Mouse (Mus musculus): ENCODE results near the gene Dab2. TPM values are rescaled to one million over a fixed set of nuclear protein-coding genes. Genes with fewer than 3 reads are reported as not detected.

Gene Dab2
- polyA plus RNA-seq, 1 experiment from 2014 or later, result 77.8 TPM

DNA sequence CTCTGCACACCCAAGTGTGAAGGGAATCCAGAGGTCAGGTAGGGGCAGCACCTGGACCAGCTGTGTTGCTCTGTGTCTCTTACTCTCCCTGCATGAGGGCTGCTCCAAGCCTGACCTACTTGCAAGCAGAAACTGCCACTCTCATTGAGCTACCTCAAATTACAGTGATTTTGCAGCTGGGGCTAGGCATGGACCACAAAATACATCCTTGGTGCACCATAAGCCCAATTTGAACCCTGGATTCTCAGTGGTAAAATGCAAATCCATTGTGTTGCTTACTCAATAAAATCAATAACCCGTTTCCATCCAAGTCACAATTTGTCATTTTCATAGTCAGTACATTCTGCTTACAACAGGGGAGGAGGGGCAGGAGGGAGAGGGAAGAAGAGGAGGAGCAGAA is 85.7 kb downstream of the Dab2 start:
- Histone ChIP-seq H3K4me2 (no peak overlapping the region), H3K4me1 (peaks cover 48% of the 10 kb centered on the region), H3K9ac (no peak overlapping the region), H3K27ac (no peak overlapping the region), H3K4me3 (replicated peaks) (no peak overlapping the region), H3K36me3 (no peaks in the 10 kb centered on the region), H3K27me3 (no peaks in the 10 kb centered on the region), H3K9me3 (replicated peaks) (no peaks in the 10 kb centered on the region)
- 37% methylated on average over 1 of the region's 1 CpGs for WGBS
- no peak for ATAC-seq (replicated peaks; ENCODE audit: low FRiP score)

DNA sequence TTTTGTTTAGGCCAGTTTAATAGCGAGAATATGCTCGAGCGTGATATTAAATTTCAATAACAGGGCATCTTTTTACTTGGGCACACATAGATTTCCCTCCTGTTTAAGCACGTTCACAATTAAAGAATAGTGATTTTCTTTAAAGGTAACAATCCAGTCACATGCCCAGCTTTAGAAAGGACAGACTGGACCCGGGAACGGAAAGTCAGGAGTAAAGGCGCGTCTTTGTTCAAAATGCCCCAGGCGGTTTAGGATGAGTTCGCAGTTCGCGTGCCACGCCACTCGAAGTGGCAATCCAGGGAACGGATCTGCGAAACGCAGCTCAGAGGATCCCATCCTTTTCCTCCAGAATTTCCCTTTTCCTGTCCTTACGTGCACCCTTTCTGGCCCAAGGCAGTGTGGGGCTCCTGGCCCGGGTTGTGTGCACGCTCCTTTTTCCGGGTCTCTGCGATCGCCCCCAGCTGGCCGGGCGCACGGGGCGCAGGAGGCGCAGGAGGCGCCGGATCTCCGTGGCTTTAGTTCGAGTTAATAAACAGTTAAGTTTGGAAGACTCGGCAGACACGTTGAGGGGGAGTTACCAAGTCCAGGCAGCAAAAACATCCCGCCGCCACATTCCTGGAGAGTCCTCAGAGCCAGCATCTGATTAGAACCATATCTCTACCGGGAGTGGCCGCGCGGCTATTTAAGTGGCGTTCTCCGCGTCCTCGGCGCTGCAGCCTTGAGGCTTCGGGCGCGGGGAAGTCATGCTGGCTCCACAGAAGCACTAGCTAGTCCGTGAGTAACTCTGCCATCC is 86.8 kb downstream of the Dab2 start:
- peak overlapping the region; percentile 47 for H3K9ac ChIP-seq
- H3K4me2 ChIP-seq, result peak overlapping the region; percentile 74
- peak overlapping the region; percentile 58 for H3K4me3 ChIP-seq (replicated peaks)
- peak; percentile 95 for ATAC-seq (replicated peaks; ENCODE audit: low FRiP score)
- no peaks in the 10 kb centered on the region for H3K9me3 ChIP-seq (replicated peaks)
- 3% methylated on average over 49 of the region's 49 CpGs for WGBS
- H3K27ac ChIP-seq, result peak overlapping the region; percentile 85
- H3K4me1 ChIP-seq, result peaks cover 56% of the 10 kb centered on the region
- H3K27me3 ChIP-seq, result no peaks in the 10 kb centered on the region
- no peaks in the 10 kb centered on the region for H3K36me3 ChIP-seq

DNA sequence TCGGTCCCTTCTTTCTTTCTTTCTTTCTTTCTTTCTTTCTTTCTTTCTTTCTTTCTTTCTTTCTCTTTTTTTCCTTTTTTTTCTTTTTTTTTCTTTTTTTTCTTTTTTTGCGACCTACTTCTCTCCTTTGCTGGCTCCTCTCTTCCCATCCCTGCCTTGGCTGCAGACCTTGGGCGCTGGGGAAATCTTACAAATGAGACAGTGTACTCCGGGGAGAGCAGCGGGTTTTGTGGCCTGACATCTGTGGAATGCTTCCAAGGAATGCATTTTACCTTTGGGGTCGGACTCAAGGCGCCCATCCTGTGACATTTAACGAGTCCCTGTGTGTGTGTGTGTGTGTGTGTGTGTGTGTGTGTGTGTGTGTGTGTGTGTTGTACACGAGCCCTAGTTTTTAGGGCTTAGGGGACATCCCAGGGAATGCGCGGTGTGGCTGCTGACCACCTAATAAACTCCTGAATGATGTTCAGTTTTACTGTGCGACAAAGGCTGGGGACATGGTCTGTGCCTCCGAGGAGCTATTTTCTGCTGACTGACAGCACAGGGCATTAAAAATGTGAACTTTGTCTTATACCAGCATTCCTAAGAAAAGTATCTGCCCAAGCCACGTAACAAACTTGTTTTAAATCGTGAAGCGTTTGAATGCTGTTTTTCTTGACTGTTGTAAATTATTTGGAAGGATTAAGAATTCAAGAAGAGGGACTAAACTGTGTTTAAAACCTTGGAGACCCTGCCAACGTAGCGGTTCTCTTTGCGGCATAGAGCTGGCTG is 87.6 kb downstream of the Dab2 start:
- WGBS, result 5% methylated on average over 19 of the region's 19 CpGs
- Histone ChIP-seq H3K27me3 (no peaks in the 10 kb centered on the region), H3K36me3 (no peaks in the 10 kb centered on the region), H3K4me1 (peaks cover 56% of the 10 kb centered on the region), H3K9ac (peak overlapping the region; percentile 47), H3K27ac (peak overlapping the region; percentile 85), H3K4me2 (peak overlapping the region; percentile 74), H3K4me3 (replicated peaks) (peak overlapping the region; percentile 58), H3K9me3 (replicated peaks) (no peaks in the 10 kb centered on the region)
- 0 out of 2 replicates have a peak, but pooled peaks have one; percentile 14 for ATAC-seq (replicated peaks; ENCODE audit: low FRiP score)

DNA sequence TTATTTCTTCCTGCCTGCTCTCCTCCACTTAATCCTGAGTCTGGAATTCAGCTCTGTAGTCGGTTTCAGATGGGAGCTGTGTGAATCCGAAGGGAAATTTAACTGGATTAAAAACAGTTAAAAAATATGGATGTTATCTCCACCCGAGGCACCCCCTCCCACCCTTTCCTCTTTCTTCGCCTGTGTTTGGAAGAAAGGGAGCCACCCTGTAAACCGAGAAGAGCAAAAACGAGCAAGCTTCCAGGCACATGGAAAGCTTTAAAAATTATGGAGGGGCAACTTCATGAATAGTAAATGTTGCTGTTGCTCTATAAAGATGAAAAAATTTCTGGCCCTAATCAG is 88.1 kb downstream of the Dab2 start:
- Histone ChIP-seq H3K36me3 (0 out of 2 replicates have a peak, but pooled peaks cover under 1% of the 10 kb centered on the region), H3K4me3 (replicated peaks) (peak overlapping the region; percentile 58), H3K4me1 (peaks cover 56% of the 10 kb centered on the region), H3K27me3 (no peaks in the 10 kb centered on the region), H3K9ac (peak overlapping the region; percentile 47), H3K27ac (peak overlapping the region; percentile 85; the same call in 1 of the 2 replicates), H3K9me3 (replicated peaks) (no peaks in the 10 kb centered on the region), H3K4me2 (peak overlapping the region; percentile 74)
- WGBS, result 8% methylated on average over 6 of the region's 6 CpGs
- no peak for ATAC-seq (replicated peaks; ENCODE audit: low FRiP score)

DNA sequence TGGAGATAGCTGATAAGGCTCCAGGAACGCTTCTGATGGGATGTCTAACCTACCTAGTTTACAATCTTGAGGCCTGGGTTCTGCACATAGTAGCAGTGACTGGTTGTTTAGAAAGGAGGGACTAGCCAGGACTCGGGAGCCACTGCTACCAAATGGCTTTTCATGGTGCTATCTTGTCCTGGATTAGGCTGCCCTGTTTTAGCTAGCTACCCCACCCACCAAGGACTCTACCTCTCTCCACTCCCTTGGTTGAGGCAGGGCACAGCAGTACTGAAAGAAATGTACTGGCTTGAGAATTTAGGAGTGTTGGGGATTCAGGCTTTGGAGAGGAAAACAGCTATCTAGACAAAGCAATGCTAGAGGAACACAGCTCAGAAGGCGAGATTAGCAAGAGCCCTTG is 88.6 kb downstream of the Dab2 start:
- Histone ChIP-seq H3K9ac (peak overlapping the region; percentile 47; the same call in 1 of the 2 replicates), H3K4me1 (peaks cover 56% of the 10 kb centered on the region), H3K27me3 (no peaks in the 10 kb centered on the region), H3K9me3 (replicated peaks) (no peaks in the 10 kb centered on the region), H3K27ac (no peak overlapping the region), H3K4me3 (replicated peaks) (peak overlapping the region; percentile 58), H3K4me2 (peak overlapping the region; percentile 74), H3K36me3 (0 out of 2 replicates have a peak, but pooled peaks cover 4% of the 10 kb centered on the region)
- ATAC-seq (replicated peaks; ENCODE audit: low FRiP score), result no peak
- 42% methylated on average over 3 of the region's 3 CpGs for WGBS

DNA sequence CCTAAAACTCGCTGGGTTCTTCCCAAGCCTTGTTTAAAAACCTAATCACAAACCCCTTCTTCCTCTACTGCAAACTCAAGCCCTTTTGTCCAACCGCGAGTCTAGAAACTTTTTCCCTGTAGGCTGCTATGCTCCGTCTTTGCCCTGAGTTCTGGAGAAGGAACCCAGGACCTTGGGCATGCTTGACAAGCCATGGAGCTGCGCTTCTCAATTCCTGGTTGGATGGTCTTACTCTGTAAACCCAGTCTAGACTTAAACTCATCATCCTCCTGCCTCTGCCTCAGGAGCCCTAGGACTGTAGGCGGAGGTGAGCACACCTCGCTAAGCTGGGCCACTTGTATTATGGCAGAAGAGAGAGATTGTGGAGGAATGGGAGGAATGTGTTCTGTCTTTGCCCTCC is 89.0 kb downstream of the Dab2 start:
- H3K9ac ChIP-seq, result no peak overlapping the region
- H3K27me3 ChIP-seq, result no peaks in the 10 kb centered on the region
- H3K4me2 ChIP-seq, result peak overlapping the region; percentile 74
- H3K4me3 ChIP-seq (replicated peaks), result peak overlapping the region; percentile 58
- H3K36me3 ChIP-seq, result 0 out of 2 replicates have a peak, but pooled peaks cover 4% of the 10 kb centered on the region
- 91% methylated on average over 7 of the region's 7 CpGs for WGBS
- no peaks in the 10 kb centered on the region for H3K9me3 ChIP-seq (replicated peaks)
- H3K27ac ChIP-seq, result no peak overlapping the region
- peaks cover 55% of the 10 kb centered on the region for H3K4me1 ChIP-seq
- ATAC-seq (replicated peaks; ENCODE audit: low FRiP score), result no peak

DNA sequence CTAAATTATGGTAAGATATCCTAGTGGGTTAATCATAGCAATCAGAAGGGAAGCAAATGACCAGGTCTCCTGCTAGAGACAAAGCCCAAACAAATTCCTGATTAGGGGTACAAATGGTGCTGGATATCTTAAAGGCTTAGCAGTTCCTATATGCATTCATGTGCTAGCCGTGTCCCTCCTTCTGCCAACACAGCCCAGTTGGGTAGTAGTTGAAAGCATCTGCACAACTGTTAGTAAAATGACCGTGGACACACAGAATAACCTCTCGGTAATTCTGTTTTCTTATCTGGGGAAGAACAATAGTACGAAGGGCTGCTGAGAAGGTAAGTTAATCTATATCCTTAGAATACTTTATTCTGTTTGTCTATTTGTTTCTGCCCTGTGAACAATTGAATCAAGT is 90.5 kb downstream of the Dab2 start:
- H3K27ac ChIP-seq, result 0 out of 2 replicates have a peak overlapping the region, but pooled peaks have one; percentile 37
- no peak overlapping the region for H3K9ac ChIP-seq
- H3K4me1 ChIP-seq, result peaks cover 41% of the 10 kb centered on the region
- H3K27me3 ChIP-seq, result no peaks in the 10 kb centered on the region
- 0 out of 2 replicates have a peak, but pooled peaks cover 4% of the 10 kb centered on the region for H3K36me3 ChIP-seq
- no peak overlapping the region for H3K4me2 ChIP-seq
- WGBS, result 87% methylated on average over 4 of the region's 4 CpGs
- no peaks in the 10 kb centered on the region for H3K9me3 ChIP-seq (replicated peaks)
- no peak for ATAC-seq (replicated peaks; ENCODE audit: low FRiP score)
- no peak overlapping the region for H3K4me3 ChIP-seq (replicated peaks)

DNA sequence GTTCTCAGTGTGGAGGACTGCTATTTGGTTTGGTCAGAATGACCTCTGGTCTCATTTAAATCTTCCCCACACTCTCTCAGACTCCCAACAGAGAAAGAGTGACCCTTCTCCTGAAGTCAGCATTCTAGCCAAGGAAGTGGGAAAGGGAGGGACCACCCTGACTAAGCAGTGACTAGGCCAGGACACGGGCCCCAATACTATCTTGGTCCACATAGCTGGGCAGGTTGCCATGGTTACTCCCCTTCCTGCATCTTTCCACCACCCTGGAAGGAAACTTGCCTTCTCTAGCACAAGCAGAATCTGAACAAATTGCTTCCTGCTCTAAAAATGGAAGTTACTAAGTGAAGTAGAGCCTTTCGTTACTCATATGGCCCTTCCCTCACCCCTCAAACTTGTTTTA is 91.1 kb downstream of the Dab2 start:
- WGBS, result 45% methylated on average over 2 of the region's 2 CpGs
- Histone ChIP-seq H3K4me3 (replicated peaks) (no peak overlapping the region), H3K36me3 (0 out of 2 replicates have a peak, but pooled peaks cover 4% of the 10 kb centered on the region), H3K27ac (peak overlapping the region; percentile 37; the same call in 1 of the 2 replicates), H3K4me2 (0 out of 2 replicates have a peak overlapping the region, but pooled peaks have one; percentile 3), H3K4me1 (peaks cover 38% of the 10 kb centered on the region; the same call in 1 of the 2 replicates), H3K9me3 (replicated peaks) (no peaks in the 10 kb centered on the region), H3K9ac (no peak overlapping the region), H3K27me3 (no peaks in the 10 kb centered on the region)
- no peak for ATAC-seq (replicated peaks; ENCODE audit: low FRiP score)

DNA sequence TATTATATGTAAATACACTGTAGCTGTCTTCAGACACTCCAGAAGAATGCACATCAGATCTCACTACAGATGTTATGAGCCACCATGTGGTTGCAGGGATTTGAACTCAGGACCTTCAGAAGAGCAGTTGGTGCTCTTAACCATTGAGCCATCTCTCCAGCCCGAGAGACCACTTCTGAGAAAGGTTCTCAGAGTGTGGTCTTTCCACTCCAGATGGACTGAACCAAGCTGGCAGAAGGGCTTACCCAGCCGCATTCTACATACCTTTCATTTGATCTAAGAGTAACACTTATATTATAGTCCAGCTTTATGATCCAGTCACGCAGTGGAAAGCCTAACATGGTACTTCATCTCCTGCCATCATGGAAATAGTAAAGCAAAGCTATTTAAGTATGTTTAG is 92.3 kb downstream of the Dab2 start:
- Histone ChIP-seq H3K27ac (no peak overlapping the region), H3K9ac (no peak overlapping the region), H3K36me3 (peaks cover 8% of the 10 kb centered on the region; the same call in 1 of the 2 replicates), H3K4me1 (peaks cover 31% of the 10 kb centered on the region; the same call in 1 of the 2 replicates), H3K4me3 (replicated peaks) (no peak overlapping the region), H3K4me2 (no peak overlapping the region), H3K27me3 (no peaks in the 10 kb centered on the region), H3K9me3 (replicated peaks) (no peaks in the 10 kb centered on the region)
- 80% methylated on average over 3 of the region's 3 CpGs for WGBS
- ATAC-seq (replicated peaks; ENCODE audit: low FRiP score), result no peak

DNA sequence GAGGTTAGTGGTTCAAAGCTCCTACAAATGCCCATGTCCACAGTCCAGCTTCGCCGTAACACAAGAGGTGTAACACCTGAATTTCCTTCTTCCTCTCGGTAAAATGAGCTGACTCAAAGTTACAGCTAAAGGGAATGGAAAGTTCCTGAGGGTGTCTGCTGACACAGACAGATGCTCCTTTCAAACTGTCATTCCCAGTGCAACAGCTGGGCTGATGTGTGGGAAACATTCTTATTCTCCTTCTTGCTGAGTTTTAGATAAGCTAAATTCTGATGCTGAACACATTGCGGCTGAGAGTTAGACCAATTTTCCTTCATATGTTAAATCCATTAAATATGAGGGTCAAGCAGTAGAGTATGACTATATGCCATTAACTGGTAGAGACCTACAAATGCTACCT is 94.0 kb downstream of the Dab2 start:
- Histone ChIP-seq H3K9ac (no peak overlapping the region), H3K36me3 (peaks cover 14% of the 10 kb centered on the region), H3K27ac (no peak overlapping the region), H3K9me3 (replicated peaks) (no peaks in the 10 kb centered on the region), H3K4me2 (no peak overlapping the region), H3K27me3 (no peaks in the 10 kb centered on the region), H3K4me3 (replicated peaks) (no peak overlapping the region), H3K4me1 (peaks cover 20% of the 10 kb centered on the region; the same call in 1 of the 2 replicates)
- no peak for ATAC-seq (replicated peaks; ENCODE audit: low FRiP score)
- WGBS, result 85% methylated on average over 4 of the region's 4 CpGs

DNA sequence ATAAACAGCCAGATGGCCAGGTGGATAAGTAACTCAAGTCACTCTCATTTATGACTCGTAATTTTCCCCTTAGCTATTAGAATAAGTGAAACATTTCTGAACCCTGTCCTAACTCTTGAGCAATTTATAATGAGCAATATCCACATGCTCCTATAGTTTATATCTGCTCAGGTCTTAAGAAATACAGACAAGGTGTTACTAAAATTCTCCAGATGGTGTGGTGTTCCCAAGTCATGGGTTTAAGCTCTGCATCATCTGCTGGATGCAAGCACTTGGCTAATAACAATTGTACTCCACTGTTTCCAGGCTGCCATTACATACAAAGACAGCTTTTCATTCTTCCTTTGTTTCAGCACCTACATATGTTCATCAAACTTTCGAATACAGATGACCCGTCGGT is 98.6 kb downstream of the Dab2 start:
- no peak for ATAC-seq (replicated peaks; ENCODE audit: low FRiP score)
- no peaks in the 10 kb centered on the region for H3K27me3 ChIP-seq
- no peak overlapping the region for H3K4me2 ChIP-seq
- H3K9me3 ChIP-seq (replicated peaks), result no peaks in the 10 kb centered on the region
- no peak overlapping the region for H3K27ac ChIP-seq
- 93% methylated on average over 4 of the region's 4 CpGs for WGBS
- no peak overlapping the region for H3K9ac ChIP-seq
- H3K4me1 ChIP-seq, result no peaks in the 10 kb centered on the region
- no peak overlapping the region for H3K4me3 ChIP-seq (replicated peaks)
- peaks cover 10% of the 10 kb centered on the region for H3K36me3 ChIP-seq

DNA sequence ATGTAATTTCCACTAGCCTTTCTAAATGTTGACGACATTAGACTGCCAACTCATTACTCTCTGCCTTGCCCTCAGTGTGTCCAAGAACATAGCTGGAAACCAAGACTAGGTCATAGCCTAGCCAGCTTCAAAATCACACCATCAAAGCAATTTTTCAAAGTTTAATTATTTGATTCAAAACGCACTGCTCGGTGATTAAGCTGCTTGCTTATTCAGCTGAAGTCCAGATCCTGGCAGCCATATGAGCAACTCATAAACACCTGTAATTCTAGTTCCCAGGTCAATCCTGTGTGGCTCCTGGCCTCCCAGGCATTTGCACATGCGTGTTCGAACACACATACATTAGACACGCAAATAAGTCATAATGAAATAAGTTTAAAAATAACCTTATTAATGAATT is 99.3 kb downstream of the Dab2 start:
- Histone ChIP-seq H3K4me2 (no peak overlapping the region), H3K4me1 (peaks cover under 1% of the 10 kb centered on the region; the same call in 1 of the 2 replicates), H3K27ac (no peak overlapping the region), H3K27me3 (no peaks in the 10 kb centered on the region), H3K4me3 (replicated peaks) (no peak overlapping the region), H3K9me3 (replicated peaks) (no peaks in the 10 kb centered on the region), H3K36me3 (peaks cover 10% of the 10 kb centered on the region), H3K9ac (no peak overlapping the region)
- 85% methylated on average over 6 of the region's 6 CpGs for WGBS
- ATAC-seq (replicated peaks; ENCODE audit: low FRiP score), result no peak

Data from kidney, embryonic 15.5 days (tissue).